Mouse (Mus musculus): ENCODE data around the gene Calcoco2.

Gene Calcoco2

GRCm38 (mm10) chr11:96080736-96081135, 31.0 kb downstream of the Calcoco2 start:
- CTCF ChIA-PET, result interaction anchor here (0.7 kb wide), 1 partner anchor 274 kb away, joined by 4 read pairs; no protein-coding TSS in a partner anchor

DNA sequence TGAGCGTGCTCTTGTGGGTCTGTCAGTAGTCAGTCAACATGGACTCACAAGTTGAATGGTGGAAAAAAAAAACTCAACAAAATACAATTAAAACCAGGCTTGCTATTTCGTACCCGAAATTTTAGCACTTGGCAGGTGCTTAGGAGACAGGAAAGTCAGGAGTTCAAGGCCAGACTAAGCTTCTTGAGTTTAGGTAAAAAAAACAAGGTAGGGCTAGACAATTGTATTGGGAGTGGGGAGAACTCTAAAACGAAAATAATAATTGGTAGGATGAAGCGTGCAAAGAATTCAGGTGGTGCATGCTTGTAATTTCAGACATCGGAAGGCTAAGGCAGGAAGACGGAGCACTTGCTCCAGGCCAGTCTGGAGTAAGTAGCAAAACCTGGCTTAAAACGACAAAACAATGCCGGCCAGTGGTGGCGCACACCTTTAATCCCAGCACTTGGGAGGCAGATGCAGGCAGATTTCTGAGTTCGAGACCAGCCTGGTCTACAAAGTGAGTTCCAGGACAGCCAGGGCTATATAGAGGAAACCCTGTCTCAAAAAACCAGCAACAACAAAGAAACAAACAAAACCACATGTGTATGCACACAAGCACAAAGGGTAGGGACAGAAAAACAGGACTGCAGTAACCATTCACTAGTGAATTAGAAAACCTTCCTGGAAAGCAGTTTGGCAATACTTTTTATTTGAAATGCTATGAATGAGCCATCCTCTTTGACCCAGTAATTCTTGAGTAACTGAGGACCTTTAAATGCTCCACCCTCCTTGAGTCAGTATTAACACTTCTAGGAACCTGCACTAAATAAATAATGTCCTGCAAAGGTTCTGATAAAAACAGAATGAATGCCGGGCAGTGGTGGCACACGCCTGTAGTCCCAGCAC, 35.3 kb downstream of the Calcoco2 start:
- CTCF ChIA-PET, result interaction anchor here (0.5 kb wide), 1 partner anchor 242 kb away, joined by 3 read pairs; no protein-coding TSS in a partner anchor

GRCm38 (mm10) chr11:96075509-96076220, 36.1 kb downstream of the Calcoco2 start, which contains the start of gene Atp5g1:
TSS of gene Atp5g1 (minus strand) at chr11:96075670.
- CTCF ChIA-PET, result no interaction called here

GRCm38 (mm10) chr11:96075177-96075508, 36.6 kb downstream of the Calcoco2 start:
- CTCF ChIA-PET, result no interaction called here

- CTCF ChIA-PET, result no interaction called here
Observed at GRCm38 (mm10) chr11:96074351-96075176, 37.2 kb downstream of the Calcoco2 start.

GRCm38 (mm10) chr11:96073295-96073993, 38.3 kb downstream of the Calcoco2 start:
- CTCF ChIA-PET, result no interaction called here

- CTCF ChIA-PET, result no interaction called here
Observed at GRCm38 (mm10) chr11:96071013-96071412, 40.8 kb downstream of the Calcoco2 start.

GRCm38 (mm10) chr11:96070353-96070752, 41.4 kb downstream of the Calcoco2 start:
- CTCF ChIA-PET, result no interaction called here

DNA sequence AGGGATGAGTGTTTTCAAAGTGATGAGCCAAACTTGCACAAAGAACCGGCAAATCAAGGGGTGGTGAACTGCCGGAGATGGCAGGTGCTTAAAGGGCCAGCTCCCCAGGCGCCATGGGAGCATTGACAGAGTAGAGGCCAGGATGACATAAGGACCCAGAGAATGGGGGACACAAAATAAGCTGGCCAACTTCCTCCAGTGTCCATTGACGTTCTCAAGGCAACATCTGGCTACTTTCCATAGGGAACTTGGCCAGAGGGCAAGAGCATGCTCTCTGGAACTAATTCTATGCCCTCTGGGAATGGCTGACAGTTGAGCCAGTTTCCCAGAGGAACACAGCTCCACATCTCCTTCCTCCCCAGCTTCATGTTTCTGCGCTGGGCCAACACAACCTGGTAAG, 43.5 kb downstream of the Calcoco2 start:
- CTCF ChIA-PET, result no interaction called here

GRCm38 (mm10) chr11:96065215-96065911, 46.4 kb downstream of the Calcoco2 start, which contains the start of gene Ube2z:
TSS of gene Ube2z (minus strand) at chr11:96065388.
- CTCF ChIA-PET, result interaction anchor here (1.0 kb wide), 1 partner anchor 31 kb away, joined by 3 read pairs; the partner anchor contains the start of gene Snf8

- CTCF ChIA-PET, result interaction anchor here (1.0 kb wide), 1 partner anchor 30 kb away, joined by 3 read pairs; the partner anchor contains the start of gene Snf8
Observed at GRCm38 (mm10) chr11:96064521-96065214, 47.1 kb downstream of the Calcoco2 start.

GRCm38 (mm10) chr11:96058309-96058708, 53.5 kb downstream of the Calcoco2 start:
- CTCF ChIA-PET, result no interaction called here

- CTCF ChIA-PET, result no interaction called here
Observed at GRCm38 (mm10) chr11:96050854-96051253, 60.9 kb downstream of the Calcoco2 start.

- CTCF ChIA-PET, result no interaction called here
Observed at GRCm38 (mm10) chr11:96049939-96050338, 61.8 kb downstream of the Calcoco2 start.
